Mouse (Mus musculus) forebrain, embryonic 16.5 days (tissue): Measurements from ENCODE around the gene Cnnm3. TPM values are rescaled to one million over a fixed set of nuclear protein-coding genes. Genes with fewer than 3 reads are reported as not detected.
A peak's percentile ranks its signal among the peaks of the same experiment; 100 is the strongest.

ENCODE experiments used
- ATAC-seq: fragments of 200-750 bp; cut with Nextera tagmentation; 2 replicates; pipeline ENCODE4 v1.8.0; 2017; ENCODE audit warnings: mild to moderate bottlenecking, moderate library complexity
- H3K27ac ChIP-seq: fragments of 300-500 bp; sonication (generic); 2 replicates; pipeline ENCODE4 v1.5.1; 2014; ENCODE audit warnings: low read length, control low read depth
- H3K27me3 ChIP-seq: fragments of 300-500 bp; sonication (generic); replicated peaks from 2 replicates; pipeline ENCODE4 v1.6.1; 2014; ENCODE audit warnings: low read length; ENCODE audit not compliant: control insufficient read depth, insufficient read depth
- H3K36me3 ChIP-seq: fragments of 300-500 bp; sonication (generic); 2 replicates; pipeline ENCODE4 v1.6.1; 2014; ENCODE audit not compliant: control insufficient read depth, insufficient read depth
- H3K4me1 ChIP-seq: fragments of 300-500 bp; sonication (generic); replicated peaks from 2 replicates; pipeline ENCODE4 v1.6.1; 2014; ENCODE audit warnings: low read length; ENCODE audit not compliant: control insufficient read depth, insufficient read depth
- H3K4me2 ChIP-seq: fragments of 300-500 bp; sonication (generic); 2 replicates; pipeline ENCODE4 v1.6.1; 2014; ENCODE audit warnings: mild to moderate bottlenecking, low read length, control low read depth
- H3K4me3 ChIP-seq: fragments of 300-500 bp; sonication (generic); replicated peaks from 2 replicates; pipeline ENCODE4 v1.5.1; 2014; ENCODE audit warnings: mild to moderate bottlenecking, low read length, control low read depth
- H3K9ac ChIP-seq: fragments of 300-500 bp; sonication (generic); replicated peaks from 2 replicates; pipeline ENCODE4 v1.6.1; 2014; ENCODE audit warnings: low read depth, low read length, control low read depth
- H3K9me3 ChIP-seq: fragments of 300-500 bp; sonication (generic); 2 replicates; pipeline ENCODE4 v1.6.1; 2016; ENCODE audit warnings: low read length; ENCODE audit not compliant: control insufficient read depth
- WGBS: fragments of 180-500 bp; shearing (Covaris S2); extraction: QIAGEN DNeasy Blood & Tissue Kit; methylation state at CpG from one replicate; pipeline ENCODE4 v1.1.7; 2014; 5-methylcytosine and 5-hydroxymethylcytosine counted together
- polyA plus RNA-seq: library from polyadenylated mRNA; unstranded; fragments of >200 nt; fragmentation: Nextera tagmentation; extraction: Ambion mirVana; gene quantifications from 2 replicates; pipeline ENCODE4 v1.2.1, GENCODE M21; 2015

Gene Cnnm3
- polyA plus RNA-seq, 1 experiment from 2014 or later, result 5.8 TPM

DNA sequence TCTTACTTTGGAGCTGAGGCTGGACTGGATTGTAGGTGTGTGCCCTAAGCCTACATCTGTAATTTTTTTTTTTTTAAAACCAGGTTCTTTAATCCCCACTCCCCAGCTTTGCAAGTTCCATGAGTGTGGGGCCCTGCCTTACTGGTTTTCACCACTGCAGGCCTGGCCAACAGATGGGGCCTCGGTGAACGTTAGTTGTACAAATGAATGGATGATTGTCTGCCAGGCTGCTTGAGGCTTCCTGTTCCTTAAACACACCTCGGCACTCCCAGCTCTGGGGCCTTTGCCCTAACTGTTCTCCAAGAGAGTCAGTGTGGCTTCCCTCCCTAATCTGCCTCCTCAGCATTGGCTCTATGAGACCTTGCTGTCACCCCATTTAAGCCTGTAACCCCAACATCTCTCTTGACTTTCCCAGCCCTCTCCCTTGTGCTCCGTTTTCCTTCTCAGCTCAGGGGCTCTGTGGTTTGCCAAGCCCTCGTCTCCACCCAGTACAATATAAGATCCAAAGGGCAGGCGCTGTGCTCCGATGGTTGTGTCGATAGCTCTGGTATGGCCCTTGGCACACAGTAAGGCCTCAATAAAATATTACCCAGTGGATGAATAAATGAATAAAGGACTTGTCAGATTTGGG is 36.1 kb upstream of the Cnnm3 start:
- Histone ChIP-seq H3K9me3 (no peaks in the 10 kb centered on the region), H3K36me3 (no peaks in the 10 kb centered on the region), H3K4me3 (no peak overlapping the region), H3K4me1 (peaks cover 47% of the 10 kb centered on the region), H3K27ac (no peak overlapping the region), H3K27me3 (no peaks in the 10 kb centered on the region), H3K4me2 (peak overlapping the region; percentile 38), H3K9ac (0 out of 2 replicates have a peak overlapping the region, but pooled peaks have one; percentile 14)
- 43% methylated on average over 8 of the region's 8 CpGs for WGBS
- no peak for ATAC-seq

DNA sequence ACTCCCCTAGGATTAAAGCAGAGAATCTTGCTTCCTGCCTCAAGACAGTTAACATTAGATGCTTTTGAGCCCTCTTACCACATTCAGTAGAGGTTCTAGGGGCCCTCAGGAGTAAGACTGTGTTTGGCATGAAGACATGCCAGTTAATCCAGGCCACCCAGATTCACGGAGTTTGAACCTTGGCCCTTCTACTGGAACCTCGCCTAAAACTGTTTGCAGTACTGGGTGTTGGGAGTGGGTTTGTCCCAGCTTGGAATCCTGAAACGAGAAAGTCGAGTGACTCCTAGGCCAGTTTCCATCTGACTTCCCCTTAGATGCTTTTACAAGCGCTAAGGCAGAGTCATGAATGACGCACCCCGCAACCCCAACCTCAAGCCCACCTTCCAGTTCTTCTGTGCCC is 35.2 kb upstream of the Cnnm3 start:
- Histone ChIP-seq H3K4me3 (no peak overlapping the region), H3K27me3 (no peaks in the 10 kb centered on the region), H3K9ac (no peak overlapping the region), H3K36me3 (no peaks in the 10 kb centered on the region), H3K27ac (no peak overlapping the region), H3K4me1 (peaks cover 44% of the 10 kb centered on the region), H3K9me3 (no peaks in the 10 kb centered on the region), H3K4me2 (no peak overlapping the region)
- 84% methylated on average over 7 of the region's 7 CpGs for WGBS
- ATAC-seq, result no peak

DNA sequence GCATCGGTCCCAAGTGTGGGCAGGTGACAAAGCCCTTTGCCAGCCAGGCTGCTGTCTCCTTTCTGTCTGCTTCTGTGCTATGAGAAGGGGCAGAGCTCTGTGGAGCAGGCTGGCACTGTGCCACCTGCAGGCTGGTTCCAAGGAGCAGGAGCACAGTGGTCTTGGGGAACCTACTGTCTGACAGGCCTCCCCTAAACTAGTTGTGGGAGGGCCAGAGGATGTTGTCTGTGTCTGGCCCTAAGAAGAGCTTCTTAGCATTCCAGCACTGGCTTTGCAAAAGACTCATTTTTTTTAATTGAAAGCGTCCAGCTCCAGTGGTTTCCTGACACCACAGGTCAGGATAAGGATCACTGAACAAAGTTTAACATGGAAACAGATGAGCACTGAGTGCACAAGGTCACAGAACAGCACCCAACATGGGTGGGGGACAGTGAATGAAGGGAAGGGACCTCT is 33.3 kb upstream of the Cnnm3 start:
- H3K27ac ChIP-seq, result no peak overlapping the region
- no peak for ATAC-seq
- H3K9ac ChIP-seq, result no peak overlapping the region
- no peak overlapping the region for H3K4me3 ChIP-seq
- no peaks in the 10 kb centered on the region for H3K27me3 ChIP-seq
- H3K9me3 ChIP-seq, result no peaks in the 10 kb centered on the region
- H3K4me1 ChIP-seq, result peaks cover 29% of the 10 kb centered on the region
- H3K36me3 ChIP-seq, result no peaks in the 10 kb centered on the region
- 51% methylated on average over 2 of the region's 2 CpGs for WGBS
- H3K4me2 ChIP-seq, result no peak overlapping the region

DNA sequence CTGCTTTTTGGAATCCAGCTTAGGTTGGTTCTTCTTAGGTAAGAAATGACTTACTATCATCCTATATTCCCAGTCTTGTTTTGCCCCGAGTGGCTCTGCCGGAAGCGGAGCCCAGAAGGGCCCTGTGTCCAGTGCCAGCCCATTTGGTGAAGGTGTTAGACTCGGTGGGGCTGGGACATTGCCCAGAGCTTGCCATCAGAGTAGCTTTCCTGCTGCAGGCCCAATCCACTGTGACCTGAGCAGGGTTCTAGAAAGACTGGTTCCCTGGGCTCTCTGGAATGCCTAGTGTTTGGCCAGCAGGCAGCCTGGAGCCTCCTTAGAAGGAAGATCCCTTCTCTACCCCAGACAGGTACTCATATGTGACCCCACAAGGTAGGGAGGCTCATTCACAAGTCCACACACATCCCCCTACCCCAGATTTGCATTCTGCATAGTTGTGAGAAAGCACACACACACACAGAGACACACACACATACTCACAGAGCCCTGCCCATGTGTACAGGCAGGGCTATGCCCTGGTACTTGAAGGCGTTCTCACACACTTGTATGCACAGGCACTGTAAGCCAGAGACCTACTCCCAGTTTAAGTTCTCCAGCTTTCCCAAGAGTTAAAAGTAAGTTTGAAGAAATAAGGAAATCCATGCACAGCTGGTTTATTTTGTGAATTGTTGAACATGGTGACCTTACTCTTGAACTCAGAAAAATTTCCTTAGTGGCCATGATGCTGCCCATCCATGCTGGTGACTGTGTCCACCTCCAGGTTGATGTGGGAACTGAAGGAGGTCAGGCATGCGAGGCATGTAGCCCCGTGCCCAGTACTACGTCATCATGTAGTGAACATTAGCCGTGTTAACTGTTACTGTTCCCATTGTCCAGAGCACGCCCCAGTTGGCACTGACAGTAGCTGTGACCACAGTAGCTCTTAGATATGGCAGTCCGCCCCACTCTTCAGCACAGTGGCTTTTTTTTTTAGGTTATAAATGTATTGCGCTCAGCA is 31.5 kb upstream of the Cnnm3 start:
- H3K4me3 ChIP-seq, result no peak overlapping the region

DNA sequence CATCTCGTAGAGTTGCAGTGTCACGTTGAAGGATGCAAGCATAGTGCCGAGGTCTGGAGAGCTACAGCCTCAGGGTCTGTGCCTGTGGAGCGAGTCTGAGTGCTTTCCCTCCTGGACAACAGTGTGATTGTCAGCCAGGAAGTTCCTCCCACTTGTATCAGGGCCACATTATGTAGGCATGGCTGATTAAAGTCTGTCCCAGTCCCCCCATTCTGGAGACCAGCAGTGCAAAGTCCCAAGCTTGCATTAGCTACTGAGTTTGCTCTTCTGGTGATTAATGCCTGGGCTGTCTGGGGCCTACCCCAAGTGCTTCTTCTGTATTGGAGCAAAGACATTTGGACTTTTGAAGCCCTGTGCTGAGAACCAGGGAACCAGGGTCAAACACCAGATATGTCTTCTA is 27.8 kb upstream of the Cnnm3 start:
- 60% methylated on average over 4 of the region's 4 CpGs for WGBS
- no peaks in the 10 kb centered on the region for H3K36me3 ChIP-seq
- H3K27me3 ChIP-seq, result no peaks in the 10 kb centered on the region
- H3K27ac ChIP-seq, result no peak overlapping the region
- no peaks in the 10 kb centered on the region for H3K4me1 ChIP-seq
- no peak overlapping the region for H3K4me2 ChIP-seq
- H3K4me3 ChIP-seq, result no peak overlapping the region
- ATAC-seq, result no peak
- H3K9me3 ChIP-seq, result no peaks in the 10 kb centered on the region
- no peak overlapping the region for H3K9ac ChIP-seq

More for the DNA sequence above, 31.5 kb upstream of the Cnnm3 start:
- no peak overlapping the region for H3K27ac ChIP-seq
- ATAC-seq, result no peak
- no peak overlapping the region for H3K9ac ChIP-seq
- H3K4me1 ChIP-seq, result peaks cover 12% of the 10 kb centered on the region
- H3K36me3 ChIP-seq, result no peaks in the 10 kb centered on the region
- 77% methylated on average over 12 of the region's 12 CpGs for WGBS
- no peaks in the 10 kb centered on the region for H3K27me3 ChIP-seq
- H3K4me2 ChIP-seq, result no peak overlapping the region
- no peaks in the 10 kb centered on the region for H3K9me3 ChIP-seq

DNA sequence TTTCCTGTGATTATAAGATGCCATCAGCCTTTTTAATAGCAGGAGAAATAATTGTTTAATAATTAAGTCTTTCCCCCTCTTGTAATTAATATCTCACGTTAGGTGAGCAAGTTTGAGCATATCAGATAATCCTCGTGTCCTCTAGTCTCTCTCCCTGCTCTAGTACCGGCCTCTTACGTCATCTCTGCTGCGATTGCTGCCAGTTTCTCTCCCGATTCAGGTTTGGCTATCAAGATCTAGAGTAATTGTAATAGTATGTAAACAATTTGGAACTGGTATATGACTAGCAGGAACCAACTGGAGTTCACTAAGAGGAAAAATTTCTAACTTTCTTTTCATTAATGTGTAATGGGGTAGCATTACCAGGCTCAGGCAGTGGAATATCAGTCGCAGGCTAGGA is 26.6 kb upstream of the Cnnm3 start:
- Histone ChIP-seq H3K4me2 (no peak overlapping the region), H3K9ac (no peak overlapping the region), H3K27ac (no peak overlapping the region), H3K36me3 (no peaks in the 10 kb centered on the region), H3K4me3 (no peak overlapping the region), H3K4me1 (no peaks in the 10 kb centered on the region), H3K9me3 (no peaks in the 10 kb centered on the region), H3K27me3 (no peaks in the 10 kb centered on the region)
- WGBS, result 84% methylated on average over 7 of the region's 7 CpGs
- ATAC-seq, result no peak

DNA sequence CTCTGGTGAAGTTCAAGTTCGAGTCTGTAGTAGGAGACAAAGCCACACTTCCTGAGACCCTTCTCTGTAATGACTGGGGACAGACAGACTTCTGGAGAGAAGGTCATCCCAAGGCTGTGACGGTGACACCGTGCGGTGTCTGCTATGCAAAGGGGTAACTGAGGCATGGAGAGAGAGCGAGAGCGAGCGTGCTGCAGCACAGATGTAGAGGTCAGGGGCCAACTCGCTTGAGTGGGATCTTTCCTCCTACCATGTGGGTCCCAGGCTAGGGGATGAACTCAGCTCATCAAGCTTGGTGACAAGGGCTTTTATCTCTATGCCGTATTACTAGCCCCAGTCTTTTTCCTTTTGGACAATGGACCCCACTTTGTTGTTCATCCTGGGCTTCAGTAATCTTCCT is 24.6 kb upstream of the Cnnm3 start:
- Histone ChIP-seq H3K9me3 (no peaks in the 10 kb centered on the region), H3K4me1 (no peaks in the 10 kb centered on the region), H3K9ac (no peak overlapping the region), H3K27me3 (no peaks in the 10 kb centered on the region), H3K27ac (no peak overlapping the region), H3K4me2 (no peak overlapping the region), H3K36me3 (no peaks in the 10 kb centered on the region), H3K4me3 (no peak overlapping the region)
- no peak for ATAC-seq
- 86% methylated on average over 9 of the region's 9 CpGs for WGBS

DNA sequence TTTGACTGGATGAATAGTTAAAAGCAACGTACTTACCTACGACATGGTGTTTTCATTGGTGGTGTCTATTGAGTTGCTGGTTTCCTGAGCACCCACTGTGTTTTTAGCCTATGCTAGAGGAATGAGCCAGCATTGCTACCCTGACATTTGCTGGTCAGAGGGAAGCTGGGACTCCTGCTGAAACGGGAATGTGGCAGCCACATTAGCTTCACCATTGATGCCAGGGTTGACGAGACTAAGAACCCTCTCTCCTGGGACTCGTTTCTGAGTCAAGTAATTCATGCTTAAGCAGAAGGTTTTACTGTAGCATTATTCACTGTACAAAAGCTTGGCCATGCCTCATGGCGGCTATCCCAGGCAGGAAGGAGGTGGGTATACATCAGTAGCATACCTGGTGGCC is 22.0 kb upstream of the Cnnm3 start:
- Histone ChIP-seq H3K36me3 (no peaks in the 10 kb centered on the region), H3K9me3 (no peaks in the 10 kb centered on the region), H3K9ac (no peak overlapping the region), H3K27me3 (no peaks in the 10 kb centered on the region), H3K4me3 (no peak overlapping the region), H3K4me2 (no peak overlapping the region), H3K4me1 (no peaks in the 10 kb centered on the region), H3K27ac (no peak overlapping the region)
- no peak for ATAC-seq
- 56% methylated on average over 6 of the region's 6 CpGs for WGBS

DNA sequence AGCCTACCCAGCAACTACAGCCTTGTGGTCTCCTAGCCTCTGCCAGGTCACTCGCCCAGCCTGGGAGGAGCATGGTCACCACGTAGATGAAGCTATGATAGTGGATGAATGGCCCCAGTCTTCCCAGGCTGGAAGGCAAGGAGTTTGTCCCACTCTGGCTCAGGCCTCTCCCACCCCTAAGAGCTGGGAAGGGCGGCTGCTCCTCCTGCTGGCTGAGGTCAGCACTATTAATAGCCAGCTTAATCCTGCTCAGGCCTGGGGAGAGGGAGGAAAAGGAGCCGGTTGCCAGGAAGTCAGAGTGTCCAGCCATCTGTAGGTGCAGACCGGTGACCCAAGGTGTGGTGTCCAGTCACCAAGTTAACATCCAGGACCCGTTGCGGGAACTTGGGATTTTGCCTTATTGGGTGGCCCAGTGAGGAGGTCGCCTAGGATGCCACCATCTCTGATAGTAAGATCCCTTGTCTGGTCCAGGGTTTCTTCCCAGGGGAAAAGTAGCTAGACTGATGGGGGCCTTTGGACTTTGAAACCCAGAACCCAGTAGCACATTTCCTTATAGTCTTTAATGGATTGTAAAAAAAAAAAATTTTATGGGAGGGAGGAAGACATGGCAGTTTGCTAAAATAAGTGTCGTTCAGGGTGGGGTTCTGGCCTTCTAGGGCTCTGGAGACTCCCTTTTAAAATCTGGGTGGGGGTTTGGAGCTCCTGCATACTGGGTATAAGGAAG is 19.1 kb upstream of the Cnnm3 start:
- peak; percentile 58; the same call in 1 of the 2 replicates for ATAC-seq
- H3K4me1 ChIP-seq, result no peaks in the 10 kb centered on the region
- no peaks in the 10 kb centered on the region for H3K27me3 ChIP-seq
- no peaks in the 10 kb centered on the region for H3K36me3 ChIP-seq
- H3K27ac ChIP-seq, result no peak overlapping the region
- no peak overlapping the region for H3K4me3 ChIP-seq
- H3K4me2 ChIP-seq, result no peak overlapping the region
- WGBS, result 50% methylated on average over 9 of the region's 9 CpGs
- no peak overlapping the region for H3K9ac ChIP-seq
- no peaks in the 10 kb centered on the region for H3K9me3 ChIP-seq
